Mouse (Mus musculus) left cerebral cortex, postnatal 25 days (tissue): Measurements from ENCODE around the gene Olfr1431. TPM values are rescaled to one million over a fixed set of nuclear protein-coding genes. Genes with fewer than 3 reads are reported as not detected.
"Not testable (repeated sequence)": the region's sequence is repeated elsewhere in the genome, so short reads cannot be mapped to it uniquely, and the experiment has no call there.

ENCODE experiments used
- DNase-seq, 2 experiments: peaks; one replicate each; pipeline ENCODE4 v3.0.0; 2022; ENCODE audit warnings: low spot score in 2 of 2, mixed read lengths in 1 of 2
- intact Hi-C: fragments of 180-260 bp; cut with DNase I; formaldehyde crosslinking; loops from one replicate; pipeline ENCODE4 v1.15.1; 2025
- total RNA-seq, 2 experiments: library from RNA; stranded (reverse); gene quantifications; 2 replicates each; pipeline ENCODE4 v1.2.3; 2021

Gene Olfr1431
- total RNA-seq = not detected

- no peak for DNase-seq
- intact Hi-C loops = no loop called here
Measured at GRCm38 (mm10) chr19:12200334-12200733, at the start of gene Olfr1431. TSS of gene Olfr1431 (plus strand) at chr19:12200634.

DNA sequence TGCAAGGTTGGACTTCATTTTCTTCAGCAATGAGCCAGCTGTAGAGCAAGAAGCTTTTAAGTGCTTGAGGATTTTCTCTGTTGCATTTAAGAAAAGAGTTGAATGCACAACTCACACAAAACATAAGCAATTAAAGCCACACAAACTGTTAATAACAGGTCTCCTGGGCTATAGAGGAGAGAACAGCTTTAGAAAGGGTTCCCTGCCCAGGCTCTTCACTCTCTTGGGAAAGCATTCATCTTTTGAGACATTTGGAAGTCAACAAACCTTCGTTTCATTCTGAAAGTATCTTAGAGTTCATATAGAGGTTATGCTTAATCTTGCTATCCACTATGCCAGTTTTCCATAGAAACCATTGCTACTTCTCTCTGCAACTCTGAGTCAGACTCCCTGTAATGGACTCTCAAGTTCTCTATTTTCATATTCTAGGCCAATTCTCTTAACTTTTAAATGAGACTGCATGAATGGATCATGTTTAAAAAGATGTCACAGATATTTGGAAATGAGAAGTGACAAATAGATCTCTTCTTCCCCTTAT is 30.3 kb upstream of the Olfr1431 start, which contains the start of gene Olfr1555-ps1:
Gene Olfr1555-ps1, minus strand, starts transcription at position 51 of the 538 bp plus-strand sequence.
- DNase-seq, intact Hi-C loops: not testable (repeated sequence)

GRCm38 (mm10) chr19:12175431-12175830 is 25.0 kb upstream of the Olfr1431 start:
- DNase-seq = peak in 1 of 2 experiments; percentile 47
- intact Hi-C loops = not testable (repeated sequence)

DNA sequence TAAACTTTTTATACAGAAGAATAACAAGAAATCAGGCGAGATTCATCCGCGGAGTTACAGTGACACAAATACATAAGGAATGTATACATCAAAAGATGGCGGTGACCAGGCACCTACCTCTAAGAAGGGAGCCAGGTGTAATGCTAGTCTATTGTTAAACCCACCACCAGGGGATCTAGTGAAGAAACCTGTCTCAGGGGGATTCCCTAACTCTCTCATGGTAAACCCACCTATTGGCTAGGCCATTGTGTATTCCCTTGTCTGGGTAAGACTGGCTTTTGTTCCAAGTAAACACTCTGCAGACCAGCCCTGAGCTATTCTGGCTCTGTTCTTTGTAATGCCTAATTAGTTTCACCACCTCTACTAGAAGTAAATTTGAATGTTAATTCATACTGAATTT is 1.4 kb upstream of the Olfr1431 start:
- intact Hi-C loops, DNase-seq: not testable (repeated sequence)

DNA sequence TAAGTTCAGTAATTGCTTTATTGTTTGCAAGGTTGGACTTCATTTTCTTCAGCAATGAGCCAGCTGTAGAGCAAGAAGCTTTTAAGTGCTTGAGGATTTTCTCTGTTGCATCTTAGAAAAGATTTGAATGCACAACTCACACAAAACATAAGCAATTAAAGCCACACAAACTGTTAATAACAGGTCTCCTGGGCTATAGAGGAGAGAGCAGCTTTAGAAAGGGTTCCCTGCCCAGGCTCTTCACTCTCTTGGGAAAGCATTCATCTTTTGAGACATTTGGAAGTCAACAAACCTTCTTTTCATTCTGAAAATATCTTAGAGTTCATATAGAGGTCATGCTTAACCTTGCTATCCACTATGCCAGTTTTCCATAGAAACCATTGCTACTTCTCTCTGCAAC is 32.1 kb downstream of the Olfr1431 start, which contains the start of gene Olfr1432:
Gene Olfr1432, minus strand, starts transcription at position 101 of the 400 bp plus-strand sequence.
- intact Hi-C loops, DNase-seq: not testable (repeated sequence)

DNA sequence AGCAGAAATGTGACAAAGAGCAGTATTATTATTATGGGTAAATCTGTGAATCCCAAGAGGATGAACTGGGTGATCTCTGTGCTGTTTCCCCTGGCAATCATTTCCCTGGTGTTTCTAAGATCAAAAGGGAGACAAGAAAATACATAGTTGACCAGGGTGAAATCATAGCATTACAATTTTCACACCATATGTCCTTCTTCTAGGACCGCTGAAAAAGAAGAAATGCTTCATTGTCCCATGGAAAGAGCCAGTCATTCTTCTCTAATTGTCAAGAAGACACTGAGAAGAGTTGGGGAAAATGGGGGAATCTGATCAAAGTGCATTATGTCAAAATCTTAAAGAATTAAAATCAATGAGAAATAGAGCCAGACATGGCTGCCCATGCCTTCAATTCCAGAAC is 41.1 kb downstream of the Olfr1431 start, which contains the start of gene Olfr262:
Gene Olfr262, minus strand, starts transcription at position 101 of the 400 bp plus-strand sequence.
- intact Hi-C loops = no loop called here
- DNase-seq = no peak

DNA sequence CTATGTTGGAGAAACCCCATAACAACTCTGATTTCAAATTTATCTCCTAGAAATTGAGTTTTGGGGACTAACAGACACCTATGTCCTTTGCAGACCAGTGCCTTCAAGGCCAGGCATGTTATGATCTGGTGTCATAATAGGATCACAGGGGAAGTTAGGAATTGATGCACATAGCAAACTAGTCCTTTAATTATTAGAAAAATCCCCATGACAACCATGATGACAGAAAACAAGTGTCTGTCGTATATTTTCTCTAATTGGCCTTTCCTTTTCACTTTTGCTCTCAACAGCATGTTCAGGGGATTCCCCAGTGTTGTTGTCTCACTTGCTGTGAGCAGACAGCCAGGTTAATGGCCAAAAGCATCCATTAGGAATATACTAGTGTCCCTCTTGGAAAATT is 60.3 kb downstream of the Olfr1431 start, which contains the start of gene Olfr235:
Gene Olfr235, plus strand, starts transcription at position 301 of the 400 bp plus-strand sequence.
- no peak for DNase-seq
- intact Hi-C loops = no loop called here

Other genes starting within 250 kb of the Olfr1431 start
- 10 to 100 TPM; 55.3 to 58.9 TPM for gene Osbp, start 234.7 kb upstream of the Olfr1431 start, total RNA-seq
- not detected for gene Olfr1423, start 159.3 kb upstream of the Olfr1431 start, total RNA-seq
- not detected for gene Olfr1424, start 138.0 kb upstream of the Olfr1431 start, total RNA-seq
- gene Olfr1425, start 122.9 kb upstream of the Olfr1431 start, total RNA-seq = not detected
- gene Olfr1426, start 108.6 kb upstream of the Olfr1431 start, total RNA-seq = not detected
- not detected for gene Olfr1427, start 97.3 kb upstream of the Olfr1431 start, total RNA-seq
- not detected for gene Olfr1428, start 84.7 kb upstream of the Olfr1431 start, total RNA-seq
- not detected for gene Olfr76, start 77.4 kb upstream of the Olfr1431 start, total RNA-seq
- not detected for gene Olfr1555-ps1, start 30.5 kb upstream of the Olfr1431 start, total RNA-seq
- gene Olfr1432, start 32.0 kb downstream of the Olfr1431 start, total RNA-seq = not detected
- gene Olfr262, start 41.0 kb downstream of the Olfr1431 start, total RNA-seq = not detected
- not detected for gene Olfr235, start 60.4 kb downstream of the Olfr1431 start, total RNA-seq
- not detected for gene Olfr1434, start 79.2 kb downstream of the Olfr1431 start, total RNA-seq
- not detected for gene Olfr1436, start 98.5 kb downstream of the Olfr1431 start, total RNA-seq
- not detected for gene Olfr1437, start 124.5 kb downstream of the Olfr1431 start, total RNA-seq
- not detected for gene Olfr1438-ps1, start 135.3 kb downstream of the Olfr1431 start, total RNA-seq
- not detected for gene Olfr1440, start 186.6 kb downstream of the Olfr1431 start, total RNA-seq
- gene Olfr1441, start 216.8 kb downstream of the Olfr1431 start, total RNA-seq = not detected
- not detected for gene Pfpl, start 227.3 kb downstream of the Olfr1431 start, total RNA-seq